Mouse (Mus musculus) midbrain, embryonic 15.5 days (tissue): Measurements from ENCODE around the gene Actn1. TPM values are rescaled to one million over a fixed set of nuclear protein-coding genes. Genes with fewer than 3 reads are reported as not detected.
A peak's percentile ranks its signal among the peaks of the same experiment; 100 is the strongest.

Experiments used
- ATAC-seq: fragments of 200-750 bp; cut with Nextera tagmentation; replicated peaks from 2 replicates; pipeline ENCODE4 v1.8.0; 2017; ENCODE audit warnings: moderate TSS enrichment
- H3K27ac ChIP-seq: fragments of 300-500 bp; sonication (generic); 2 replicates; pipeline ENCODE4 v1.5.1; 2015; ENCODE audit warnings: mild to moderate bottlenecking, inconsistent platforms
- H3K27me3 ChIP-seq: fragments of 300-500 bp; sonication (generic); replicated peaks from 2 replicates; pipeline ENCODE4 v1.6.1; 2015; ENCODE audit warnings: inconsistent platforms
- H3K36me3 ChIP-seq: fragments of 300-500 bp; sonication (generic); replicated peaks from 2 replicates; pipeline ENCODE4 v1.6.1; 2015; ENCODE audit warnings: inconsistent platforms
- H3K4me1 ChIP-seq: fragments of 300-500 bp; sonication (generic); 2 replicates; pipeline ENCODE4 v1.6.1; 2015; ENCODE audit warnings: inconsistent platforms
- H3K4me2 ChIP-seq: fragments of 300-500 bp; sonication (generic); 2 replicates; pipeline ENCODE4 v1.6.1; 2015; ENCODE audit warnings: inconsistent platforms, mild to moderate bottlenecking, moderate library complexity
- H3K4me3 ChIP-seq: fragments of 300-500 bp; sonication (generic); 2 replicates; pipeline ENCODE4 v1.5.1; 2015; ENCODE audit warnings: mild to moderate bottlenecking, inconsistent platforms
- H3K9ac ChIP-seq: fragments of 300-500 bp; sonication (generic); 2 replicates; pipeline ENCODE4 v1.6.1; 2015; ENCODE audit warnings: mild to moderate bottlenecking, inconsistent platforms
- H3K9me3 ChIP-seq: fragments of 300-500 bp; sonication (generic); 2 replicates; pipeline ENCODE4 v1.6.1; 2016; ENCODE audit warnings: inconsistent platforms
- WGBS: fragments of 180-500 bp; shearing (Covaris S2); methylation state at CpG from one replicate; pipeline ENCODE4 v1.1.7; 2015; ENCODE audit warnings: mixed read lengths; 5-methylcytosine and 5-hydroxymethylcytosine counted together
- polyA plus RNA-seq: library from polyadenylated mRNA; unstranded; fragments of >200 nt; fragmentation: Nextera tagmentation; extraction: Ambion mirVana; gene quantifications from 2 replicates; pipeline ENCODE4 v1.2.1, GENCODE M21; 2015

Gene Actn1
- polyA plus RNA-seq, 1 experiment from 2014 or later = 7.7 TPM

DNA sequence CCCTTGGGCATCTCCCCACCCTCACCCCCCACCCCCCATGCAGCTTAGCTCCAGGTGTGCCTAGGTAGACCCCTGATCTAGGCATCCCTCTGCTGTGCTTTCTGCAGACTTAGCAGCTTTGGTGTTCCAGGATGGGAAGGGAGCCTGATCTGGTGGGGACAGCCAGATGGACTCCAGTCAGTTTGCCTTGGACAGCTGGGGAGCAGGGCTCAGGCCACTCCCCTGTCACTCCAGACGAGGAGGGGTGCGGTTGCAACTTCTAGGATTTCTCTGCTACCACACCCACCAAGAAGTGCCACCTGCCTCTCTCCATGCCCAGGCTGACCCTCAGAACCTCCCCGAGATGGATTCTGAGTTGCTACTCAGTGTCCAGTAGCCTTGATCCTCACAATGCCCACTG lies 136.0 kb downstream of the Actn1 start:
- H3K9me3 ChIP-seq = no peaks in the 10 kb centered on the region
- no peaks in the 10 kb centered on the region for H3K27me3 ChIP-seq
- H3K36me3 ChIP-seq = no peaks in the 10 kb centered on the region
- 81% methylated on average over 3 of the region's 3 CpGs for WGBS
- ATAC-seq = no peak
- H3K27ac ChIP-seq = no peak overlapping the region
- H3K4me1 ChIP-seq = peaks cover 6% of the 10 kb centered on the region; the same call in 1 of the 2 replicates
- H3K4me2 ChIP-seq = no peak overlapping the region
- no peak overlapping the region for H3K9ac ChIP-seq
- H3K4me3 ChIP-seq = no peak overlapping the region

DNA sequence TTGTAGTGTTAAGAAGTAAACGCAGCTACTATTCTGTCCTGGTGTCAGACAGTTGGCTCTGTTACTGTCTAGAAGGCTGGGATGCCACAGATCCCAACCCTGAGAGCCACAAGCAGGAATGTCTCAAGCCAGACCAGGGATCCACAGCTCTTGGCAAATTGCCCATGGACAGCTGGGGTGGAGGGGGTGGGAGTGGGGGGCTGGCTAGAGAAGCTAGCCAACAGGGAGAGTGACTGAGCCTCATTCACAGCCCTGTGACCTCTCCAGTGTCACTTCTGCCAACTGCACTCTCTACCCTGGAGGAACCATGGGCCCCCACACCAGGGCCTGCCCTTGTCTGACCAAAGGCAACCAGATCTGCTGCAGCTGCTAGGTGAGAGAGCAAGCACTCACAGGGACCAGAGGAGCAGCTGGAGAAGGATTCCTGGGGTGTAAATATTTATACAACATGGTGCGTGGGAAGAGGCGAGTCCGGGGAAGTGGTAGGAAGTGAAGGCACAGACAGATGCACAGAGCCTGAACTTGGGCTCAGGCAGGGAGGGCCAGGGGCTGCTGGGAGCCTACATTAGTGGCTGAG lies 136.9 kb downstream of the Actn1 start:
- no peak overlapping the region for H3K4me2 ChIP-seq
- no peak for ATAC-seq
- H3K36me3 ChIP-seq = no peaks in the 10 kb centered on the region
- H3K4me1 ChIP-seq = peaks cover 6% of the 10 kb centered on the region; the same call in 1 of the 2 replicates
- H3K27me3 ChIP-seq = no peaks in the 10 kb centered on the region
- H3K9me3 ChIP-seq = no peaks in the 10 kb centered on the region
- no peak overlapping the region for H3K9ac ChIP-seq
- peak overlapping the region; percentile 25 for H3K27ac ChIP-seq
- 70% methylated on average over 4 of the region's 4 CpGs for WGBS
- H3K4me3 ChIP-seq = no peak overlapping the region

DNA sequence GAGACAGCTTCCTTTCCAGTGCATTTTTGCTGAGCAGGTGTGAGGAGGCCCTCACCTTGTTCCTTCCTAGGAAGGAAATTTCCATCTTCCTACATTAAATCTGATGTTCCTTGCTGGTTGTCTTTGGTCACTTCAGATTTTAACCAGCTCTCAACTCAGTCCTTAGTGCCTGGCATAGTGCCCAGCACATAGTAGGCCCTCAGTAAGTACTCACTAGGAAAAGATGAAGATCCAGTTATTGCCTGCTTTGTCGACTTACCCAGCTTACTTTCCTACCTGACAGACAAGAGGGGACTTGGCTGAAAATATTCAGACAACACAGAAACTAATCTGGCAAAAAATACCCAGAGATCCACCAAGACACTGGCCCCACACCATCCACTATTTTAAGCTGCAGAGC lies 138.7 kb downstream of the Actn1 start:
- Histone ChIP-seq H3K9me3 (no peaks in the 10 kb centered on the region), H3K9ac (no peak overlapping the region), H3K4me3 (no peak overlapping the region), H3K27me3 (no peaks in the 10 kb centered on the region), H3K4me2 (no peak overlapping the region), H3K4me1 (peaks cover 12% of the 10 kb centered on the region), H3K27ac (no peak overlapping the region), H3K36me3 (no peaks in the 10 kb centered on the region)
- no peak for ATAC-seq
- WGBS = 85% methylated on average over 1 of the region's 1 CpGs

DNA sequence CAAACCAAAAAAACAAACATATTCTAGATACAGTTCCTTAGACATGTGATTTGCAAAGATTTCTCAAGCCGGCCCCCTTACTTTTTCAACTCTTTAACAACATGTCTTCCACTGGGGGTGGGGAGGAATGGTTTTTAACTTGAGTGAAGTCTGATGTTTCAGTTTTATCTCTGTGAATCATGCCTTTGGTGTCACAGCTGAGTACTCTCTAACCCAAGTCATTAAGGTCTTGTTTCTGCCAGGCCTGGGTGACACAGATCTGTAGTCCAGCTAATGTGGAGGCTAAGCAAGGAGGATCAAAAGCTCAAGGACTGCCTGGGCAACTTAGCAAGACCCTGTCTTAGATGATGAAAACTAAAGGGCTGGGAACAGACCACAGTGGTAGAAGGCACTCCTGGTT lies 141.6 kb downstream of the Actn1 start:
- Histone ChIP-seq H3K4me3 (no peak overlapping the region), H3K27ac (no peak overlapping the region), H3K9me3 (no peaks in the 10 kb centered on the region), H3K4me2 (no peak overlapping the region), H3K4me1 (peaks cover 31% of the 10 kb centered on the region), H3K27me3 (peaks cover 4% of the 10 kb centered on the region), H3K36me3 (no peaks in the 10 kb centered on the region), H3K9ac (no peak overlapping the region)
- WGBS = 96% methylated on average over 1 of the region's 1 CpGs
- ATAC-seq = no peak

Other genes with a start within 250 kb of the Actn1 start
- 37.1 and 41.4 TPM in 2 replicates for gene Zfp36l1, start 147.4 kb downstream of the Actn1 start, polyA plus RNA-seq
- 25.5 and 26.6 TPM in 2 replicates for gene Dcaf5, start 176.2 kb upstream of the Actn1 start, polyA plus RNA-seq
- 59.6 and 69.7 TPM in 2 replicates for gene Exd2, start 202.7 kb upstream of the Actn1 start, polyA plus RNA-seq